Mouse (Mus musculus) embryonic fibroblast, embryonic 13.5 days (primary cell): ENCODE results near the gene Adat2. TPM values are rescaled to one million over a fixed set of nuclear protein-coding genes. Genes with fewer than 3 reads are reported as not detected.

ENCODE experiments used
- H3K27ac ChIP-seq: 2 replicates; pipeline ENCODE4 v1.5.1; 2012; ENCODE audit warnings: low read length, control low read depth, inconsistent platforms; ENCODE audit not compliant: insufficient read depth
- H3K4me1 ChIP-seq: 2 replicates; pipeline ENCODE4 v1.6.1; 2011; ENCODE audit warnings: low read length; ENCODE audit not compliant: control insufficient read depth, insufficient read depth
- H3K4me3 ChIP-seq: 2 replicates; pipeline ENCODE4 v1.5.1; 2011; ENCODE audit warnings: mild to moderate bottlenecking, control low read depth, low read length; ENCODE audit not compliant: insufficient read depth
- CTCF ChIP-seq: IDR thresholded peaks from 2 replicates; pipeline ENCODE4 v1.5.1; 2011; ENCODE audit warnings: mild to moderate bottlenecking, control low read depth, low read length, moderate library complexity, borderline replicate concordance; ENCODE audit not compliant: insufficient read depth
- POLR2A ChIP-seq: IDR thresholded peaks from 2 replicates; pipeline ENCODE4 v1.6.1; 2011; ENCODE audit warnings: low read depth, mild to moderate bottlenecking, control low read depth, low read length, moderate library complexity
- polyA plus RNA-seq: library from polyadenylated mRNA; stranded (reverse); fragments of >200 nt; gene quantifications from 2 replicates; pipeline ENCODE4 v1.2.4, GENCODE M21; 2011; ENCODE audit warnings: low read depth; ENCODE audit not compliant: missing spikeins, insufficient read length

Gene Adat2
- polyA plus RNA-seq = 7.8 and 8.1 TPM in 2 replicates

DNA sequence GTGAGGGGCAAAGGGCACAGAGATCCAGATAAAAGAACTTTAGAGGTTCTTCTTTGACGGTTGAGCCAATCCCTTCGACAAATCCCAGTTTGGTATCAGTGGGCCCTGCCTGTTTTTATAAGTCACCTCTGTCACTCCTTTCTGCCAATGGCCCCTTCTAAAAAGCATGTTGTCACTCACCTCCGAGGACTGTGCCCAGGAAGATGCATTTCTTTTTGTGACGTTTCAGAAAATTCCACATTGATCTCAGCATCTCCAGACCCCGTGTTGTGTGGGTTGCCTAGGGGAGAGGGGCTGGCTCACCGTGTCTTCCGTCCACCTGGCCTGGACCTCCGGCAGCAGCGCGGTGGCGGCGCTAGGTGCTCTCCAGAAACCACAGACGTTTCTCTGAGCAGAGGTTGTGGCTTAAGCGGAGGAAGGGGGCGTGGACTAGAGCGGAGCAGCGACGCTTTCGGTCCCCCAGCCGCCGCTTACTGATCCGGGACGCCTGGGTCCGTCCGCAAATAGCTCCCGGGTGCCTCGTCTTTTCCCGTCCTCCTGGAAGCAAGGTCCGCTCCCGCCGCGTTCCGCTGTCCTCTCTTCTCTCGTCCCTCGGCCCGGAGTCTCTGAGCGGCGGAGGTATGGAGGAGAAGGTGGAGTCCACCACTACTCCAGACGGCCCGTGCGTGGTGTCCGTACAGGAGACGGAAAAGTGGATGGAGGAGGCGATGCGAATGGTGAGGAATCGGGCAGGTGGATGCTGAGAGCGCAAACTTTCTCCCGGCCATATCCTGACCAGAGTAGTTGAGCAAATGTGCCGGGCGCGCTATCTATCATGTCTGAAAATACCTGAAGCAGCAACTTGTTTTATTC, at the start of gene Adat2, which contains the start of gene Pex3:
TSS of gene Adat2 (plus strand) at position 249 of the 852 bp plus-strand sequence.
TSS of gene Pex3 (minus strand) at position 497 of the 852 bp plus-strand sequence.
- H3K4me1 ChIP-seq = no peaks in the 10 kb centered on the region
- peak; percentile 67 for TF ChIP-seq POLR2A
- TF ChIP-seq CTCF = no peak
- peak within 1 kb of the TSS; percentile 67 for H3K4me3 ChIP-seq
- H3K27ac ChIP-seq = no peak within 1 kb of the TSS

DNA sequence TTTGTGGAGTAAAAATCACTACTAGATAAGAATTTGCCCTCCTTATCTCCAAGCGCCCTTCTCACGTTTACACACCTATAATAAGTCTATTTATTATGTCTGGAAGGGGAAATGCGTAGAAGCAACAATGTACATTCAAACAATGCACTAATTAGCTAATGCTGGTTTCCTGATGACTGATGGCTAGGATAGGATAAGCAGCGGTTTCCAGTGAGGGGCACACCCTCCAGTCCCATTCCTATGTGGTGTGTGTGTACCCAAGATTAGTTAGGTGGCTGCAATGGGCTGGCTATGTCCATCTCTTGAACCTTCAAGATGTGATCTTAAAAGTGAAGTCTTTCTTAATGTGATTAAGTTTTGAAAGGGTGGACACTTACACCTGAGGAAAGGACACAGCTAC, 30.8 kb upstream of the Adat2 start:
- Histone ChIP-seq H3K27ac (no peak overlapping the region), H3K4me1 (no peaks in the 10 kb centered on the region)

DNA sequence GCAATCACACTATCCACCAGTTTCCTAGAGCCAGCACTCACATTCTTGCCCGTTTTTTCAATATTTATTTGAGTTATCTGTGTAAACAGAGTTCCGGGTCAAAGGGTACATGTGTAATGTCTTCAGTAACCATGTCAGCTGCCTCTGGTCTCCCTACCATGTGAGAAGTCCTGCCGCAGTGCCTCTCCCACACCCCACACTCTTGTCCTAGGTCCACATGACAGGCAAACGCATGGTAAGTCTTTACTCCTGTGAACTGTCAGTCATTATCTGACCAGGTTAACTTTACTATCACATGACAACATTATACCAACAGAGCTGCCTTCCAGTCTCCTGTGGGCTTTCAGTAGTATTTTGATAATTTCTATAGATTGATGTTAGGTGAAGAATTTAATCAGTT, 24.5 kb upstream of the Adat2 start:
- TF ChIP-seq POLR2A (no peak), CTCF (no peak)

More for the DNA sequence above, 30.8 kb upstream of the Adat2 start:
- no peak for TF ChIP-seq POLR2A
- TF ChIP-seq CTCF = no peak
- H3K4me3 ChIP-seq = no peak overlapping the region

DNA sequence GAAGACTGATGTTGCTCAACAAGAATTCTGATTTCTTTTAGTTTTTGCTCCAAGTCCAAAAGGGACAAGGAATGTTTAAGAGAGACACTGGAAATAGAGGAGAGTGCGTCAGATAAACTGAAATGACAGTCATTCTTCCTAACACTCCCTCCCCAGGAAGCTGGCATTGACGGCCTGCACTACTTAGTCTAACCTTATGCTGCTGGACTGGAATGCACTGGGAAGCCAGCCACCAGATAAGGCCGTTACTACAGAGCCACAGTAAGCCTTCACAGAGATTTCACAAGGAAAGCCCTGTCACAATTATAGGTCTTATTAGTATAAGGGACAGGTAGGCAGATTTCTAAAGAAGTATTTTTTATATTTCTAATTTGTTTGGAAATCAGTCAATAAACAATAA, 17.9 kb upstream of the Adat2 start:
- TF ChIP-seq CTCF = no peak
- TF ChIP-seq POLR2A = no peak
- Histone ChIP-seq H3K27ac (no peak overlapping the region), H3K4me3 (no peak overlapping the region), H3K4me1 (no peaks in the 10 kb centered on the region)

More for the DNA sequence above, 24.5 kb upstream of the Adat2 start:
- Histone ChIP-seq H3K4me1 (no peaks in the 10 kb centered on the region), H3K27ac (no peak overlapping the region), H3K4me3 (no peak overlapping the region)

DNA sequence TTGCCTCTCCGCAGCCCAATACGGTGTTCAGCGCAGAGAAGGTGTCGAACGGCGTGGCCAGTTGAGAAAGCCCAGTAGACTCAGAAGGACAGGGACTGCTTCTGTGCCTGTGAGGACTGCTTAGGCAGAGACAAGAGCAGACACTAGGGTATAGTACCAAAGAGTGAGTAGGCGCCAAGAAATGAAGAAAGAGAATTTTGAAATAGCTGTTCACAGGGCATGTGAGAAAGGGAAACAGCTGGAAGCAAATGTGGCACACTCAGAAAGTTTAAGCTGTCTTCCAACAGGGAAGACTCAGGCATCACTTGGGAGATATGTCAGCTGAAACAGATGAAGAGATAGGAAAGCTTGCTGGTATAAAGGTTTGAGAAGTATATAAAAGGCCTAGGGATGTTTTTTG, 16.0 kb upstream of the Adat2 start:
- no peak overlapping the region for H3K27ac ChIP-seq
- no peak overlapping the region for H3K4me3 ChIP-seq
- H3K4me1 ChIP-seq = no peaks in the 10 kb centered on the region
- TF ChIP-seq POLR2A (no peak), CTCF (no peak)

DNA sequence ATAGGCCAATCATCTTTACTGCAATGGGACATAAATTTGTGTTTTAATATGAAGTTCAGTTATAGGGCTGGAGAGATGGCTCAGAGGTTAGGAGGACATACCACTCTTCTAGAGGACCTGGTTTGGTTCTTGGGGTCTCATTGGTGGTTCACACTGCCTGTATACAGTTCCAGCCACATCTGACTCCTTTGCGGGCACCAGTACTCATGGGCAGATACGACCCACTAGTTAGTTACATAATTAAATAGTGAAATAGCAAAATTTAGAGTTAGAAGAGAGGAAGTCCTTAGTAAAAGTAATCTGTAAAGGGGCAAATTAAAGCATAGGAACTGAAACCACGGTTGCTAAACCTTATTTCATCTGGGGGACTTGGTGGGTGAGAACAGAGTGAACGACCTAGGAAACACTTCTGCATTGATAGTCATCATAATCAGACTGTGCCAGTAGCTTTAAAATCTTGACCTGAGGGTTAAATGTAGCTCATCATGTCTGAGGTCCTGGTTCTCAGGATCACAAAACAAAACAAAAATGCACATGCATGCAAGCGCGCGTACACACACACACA, 12.8 kb upstream of the Adat2 start:
- Histone ChIP-seq H3K27ac (no peak overlapping the region), H3K4me3 (no peak overlapping the region), H3K4me1 (no peaks in the 10 kb centered on the region)
- no peak for TF ChIP-seq CTCF

DNA sequence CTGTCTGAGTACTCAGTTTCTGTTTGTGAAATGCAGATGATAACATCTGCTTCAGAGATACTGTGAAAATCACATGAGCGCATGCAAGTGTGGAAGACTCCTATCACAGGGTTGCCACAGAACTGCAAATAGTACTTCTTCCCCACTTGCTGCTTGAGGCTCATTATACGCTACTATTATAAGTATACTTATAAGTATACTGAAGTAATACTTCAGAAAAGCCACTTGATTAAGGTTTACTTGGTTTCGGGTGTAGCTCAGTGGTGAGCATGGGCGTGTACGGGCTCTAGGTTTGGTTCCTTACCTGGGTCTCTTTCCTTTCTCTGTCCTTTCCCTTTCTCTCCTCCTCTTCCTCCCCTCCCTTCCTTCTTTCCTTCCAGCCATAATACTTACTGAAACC, 11.0 kb upstream of the Adat2 start:
- no peak overlapping the region for H3K4me3 ChIP-seq
- TF ChIP-seq CTCF (no peak), POLR2A (no peak)
- H3K4me1 ChIP-seq = no peaks in the 10 kb centered on the region
- H3K27ac ChIP-seq = no peak overlapping the region

DNA sequence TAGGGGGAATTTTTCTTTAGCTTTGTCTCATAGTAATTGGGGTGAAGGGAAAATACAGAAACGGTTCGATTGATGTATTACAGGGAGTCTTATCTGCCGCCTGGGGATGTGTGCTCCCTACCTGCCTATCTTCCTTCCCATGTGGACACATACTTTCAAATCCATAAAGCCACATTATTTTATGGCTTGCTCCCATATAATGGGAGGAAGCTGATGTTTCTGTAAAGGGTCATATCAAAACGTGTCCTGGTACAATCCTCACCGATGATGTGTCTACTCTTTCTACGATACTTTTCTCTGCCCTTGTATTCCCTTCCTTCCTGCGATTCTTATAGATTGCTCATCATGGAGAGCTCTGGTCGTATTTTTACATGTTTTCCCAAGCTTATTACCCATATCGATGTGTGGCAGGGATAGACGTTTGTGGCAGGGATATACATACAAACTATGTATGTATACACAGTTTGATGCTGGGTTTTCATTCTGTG, 848 bp downstream of the Adat2 start:
- Histone ChIP-seq H3K27ac (no peak overlapping the region), H3K4me1 (no peaks in the 10 kb centered on the region), H3K4me3 (peak overlapping the region; percentile 67)
- TF ChIP-seq POLR2A (no peak), CTCF (no peak)

DNA sequence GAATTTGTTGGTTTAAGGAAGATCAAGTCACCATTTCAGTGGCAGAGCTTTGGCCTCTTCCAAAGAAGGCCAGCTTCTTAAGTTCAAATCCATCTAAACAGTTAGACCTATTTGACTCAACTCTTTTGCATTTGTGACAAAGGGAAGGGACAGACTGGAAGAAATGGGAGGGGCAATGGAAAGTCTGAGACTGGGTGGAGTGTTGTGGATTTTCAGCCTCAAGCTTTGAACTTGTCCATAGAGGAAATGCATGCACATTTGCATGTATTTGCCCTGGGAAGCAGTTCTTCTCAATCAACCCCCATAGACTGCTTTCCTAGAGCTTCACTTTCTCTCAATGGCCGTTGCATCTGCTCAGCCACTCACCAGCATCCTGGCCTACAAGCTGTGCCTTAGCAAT, 1.6 kb downstream of the Adat2 start:
- TF ChIP-seq POLR2A = no peak
- TF ChIP-seq CTCF = no peak
- no peaks in the 10 kb centered on the region for H3K4me1 ChIP-seq
- H3K4me3 ChIP-seq = no peak overlapping the region
- no peak overlapping the region for H3K27ac ChIP-seq

DNA sequence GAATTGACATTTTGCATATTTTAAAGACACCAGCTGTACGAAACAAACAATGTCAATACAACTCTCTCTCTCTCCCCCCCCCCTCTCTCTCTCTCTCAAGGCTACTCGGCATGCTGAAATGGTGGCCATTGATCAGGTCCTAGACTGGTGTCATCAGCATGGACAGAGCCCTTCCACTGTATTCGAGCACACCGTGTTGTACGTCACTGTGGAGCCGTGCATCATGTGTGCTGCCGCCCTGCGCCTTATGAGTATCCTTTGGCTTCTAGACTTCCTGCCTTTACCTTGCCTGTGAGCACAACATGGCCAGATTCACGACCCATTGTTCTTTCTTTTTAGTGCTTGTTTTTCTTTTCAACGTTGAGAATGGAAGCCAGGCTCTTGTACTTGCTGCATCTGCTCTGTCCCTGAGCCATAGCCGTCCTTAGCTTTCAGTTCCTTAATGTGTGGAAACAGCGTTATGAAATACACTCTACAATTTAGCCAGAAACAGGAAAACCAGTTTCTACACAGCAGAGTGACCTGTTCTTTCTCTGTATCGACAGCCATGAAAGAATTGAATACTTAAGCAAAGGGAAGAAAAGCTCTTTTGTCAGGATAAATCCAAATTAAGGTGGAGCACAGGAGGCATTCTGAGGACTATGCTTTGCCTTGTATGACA, 7.5 kb downstream of the Adat2 start:
- no peak overlapping the region for H3K4me3 ChIP-seq

More for the DNA sequence above, 7.5 kb downstream of the Adat2 start:
- no peak for TF ChIP-seq POLR2A
- TF ChIP-seq CTCF = no peak
- Histone ChIP-seq H3K4me1 (no peaks in the 10 kb centered on the region), H3K27ac (no peak overlapping the region)
